Mouse (Mus musculus): ENCODE results near the gene Spata45.

Gene Spata45

GRCm38 (mm10) chr1:191085597-191085996 lies 49.2 kb downstream of the Spata45 start:
- DNase-seq = no peak

DNA sequence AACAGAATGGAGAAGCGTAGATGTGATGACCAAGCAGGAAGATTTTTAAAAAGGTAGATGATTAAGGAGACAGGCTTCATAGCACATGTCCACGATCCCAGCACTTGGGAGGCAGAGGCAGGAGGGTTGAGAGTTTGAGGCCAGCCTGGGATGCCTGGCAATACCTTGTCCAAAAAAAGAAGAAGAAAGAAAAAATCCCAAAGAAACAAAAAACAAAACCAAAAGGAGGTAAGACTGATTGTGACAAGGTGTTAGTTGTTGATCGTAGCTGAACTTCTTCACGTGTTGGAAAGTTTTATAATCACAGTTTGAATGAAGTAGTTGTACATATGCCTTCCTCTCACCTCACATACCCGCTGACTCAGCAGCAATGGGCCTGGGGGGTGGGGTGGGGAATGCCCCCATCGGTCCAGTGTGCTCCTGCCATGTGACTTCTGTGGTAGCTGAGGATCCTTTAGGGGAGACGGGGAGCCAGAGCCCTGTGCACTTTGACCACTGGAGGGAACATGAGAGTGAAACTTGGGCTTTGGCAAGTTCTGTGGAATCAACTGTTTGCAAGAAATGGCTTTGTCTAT lies 50.0 kb downstream of the Spata45 start:
- peak; percentile 18 to 20 for DNase-seq

DNA sequence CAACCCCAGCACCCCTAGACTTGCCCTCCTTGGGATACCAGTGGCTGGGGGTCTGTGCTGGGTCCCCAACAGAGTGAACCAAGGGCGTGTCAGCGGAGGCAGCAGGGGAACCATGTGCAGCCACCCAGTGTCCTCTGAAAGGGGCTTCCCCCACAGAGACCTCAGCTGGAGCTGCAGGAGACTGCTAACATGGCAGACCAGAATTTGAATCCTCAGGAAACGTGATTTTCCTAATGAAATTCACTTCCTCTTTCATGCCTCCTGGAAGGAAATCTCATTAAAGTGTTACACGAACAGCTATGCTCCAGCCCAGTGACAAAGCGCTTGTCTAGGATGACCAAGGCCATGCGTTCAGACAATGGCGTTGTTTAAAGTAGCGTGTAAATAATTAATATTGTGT lies 50.5 kb downstream of the Spata45 start:
- no peak for DNase-seq

GRCm38 (mm10) chr1:191087955-191088354 lies 51.5 kb downstream of the Spata45 start:
- no peak for DNase-seq

GRCm38 (mm10) chr1:191089355-191089754 lies 52.9 kb downstream of the Spata45 start:
- no peak for DNase-seq

GRCm38 (mm10) chr1:191092050-191092449 lies 55.6 kb downstream of the Spata45 start:
- no peak for DNase-seq
